Mouse (Mus musculus) embryonic facial prominence, embryonic 14.5 days (tissue): ENCODE data around the gene 3110082I17Rik. TPM values are rescaled to one million over a fixed set of nuclear protein-coding genes. Genes with fewer than 3 reads are reported as not detected.

Experiments
- microRNA counts: library from miRNA; unstranded; fragments of <30 nt; microRNA quantifications from one replicate; lab custom pipeline; 2017
- microRNA-seq: library from miRNA; unstranded; fragments of <30 nt; microRNA quantifications from one replicate; pipeline ENCODE4, GENCODE M21; 2016; ENCODE audit warnings: borderline number of aligned reads
- polyA plus RNA-seq: library from polyadenylated mRNA; unstranded; fragments of >200 nt; fragmentation: Nextera tagmentation; extraction: Ambion mirVana; gene quantifications from 2 replicates; pipeline ENCODE4 v1.2.1, GENCODE M21; 2014

3110082I17Rik gene
- polyA plus RNA-seq, 1 experiment from 2014 or later, result 24.7 TPM

MicroRNAs within 50 kb of the gene (microRNA counts, 519-probe panel; counts per million panel counts)
- microRNA mmu-miR-339-3p (lab: Ali Mortazavi, UCI) (19.3 counts per million), microRNA mmu-miR-339-5p (lab: Ali Mortazavi, UCI) (19.3 counts per million)

Small RNA genes within 50 kb of the gene (microRNA-seq; reads per million reads assigned to microRNA genes)
- 429 reads per million, percentile 68 among the genes with 10 or more reads in this experiment for gene Mir339

Other genes starting within 250 kb of the 3110082I17Rik start
- gene Get4, start 208.2 kb downstream of the 3110082I17Rik start, polyA plus RNA-seq, result 136 and 156 TPM in 2 replicates
- gene Adap1, start 134.9 kb downstream of the 3110082I17Rik start, polyA plus RNA-seq, result 5.1 and 5.7 TPM in 2 replicates
- gene Cox19, start 109.1 kb downstream of the 3110082I17Rik start, polyA plus RNA-seq, result 106 and 107 TPM in 2 replicates
- 11.5 and 11.8 TPM in 2 replicates for gene Cyp2w1, start 107.9 kb downstream of the 3110082I17Rik start, polyA plus RNA-seq
- gene Gpr146, start 82.8 kb downstream of the 3110082I17Rik start, polyA plus RNA-seq, result 2.0 and 2.8 TPM in 2 replicates
- 5.2 and 5.5 TPM in 2 replicates for gene C130050O18Rik, start 55.2 kb downstream of the 3110082I17Rik start, polyA plus RNA-seq
- gene Gper1, start 37.4 kb downstream of the 3110082I17Rik start, polyA plus RNA-seq, result 5.1 and 6.7 TPM in 2 replicates
- 5.4 and 10.8 TPM in 2 replicates for gene Zfand2a, start 24.0 kb upstream of the 3110082I17Rik start, polyA plus RNA-seq
- 2.5 and 2.9 TPM in 2 replicates for gene Uncx, start 83.0 kb upstream of the 3110082I17Rik start, polyA plus RNA-seq